Mouse (Mus musculus): Measurements from ENCODE around the gene Gcdh. TPM values are rescaled to one million over a fixed set of nuclear protein-coding genes. Genes with fewer than 3 reads are reported as not detected.

Gene Gcdh
- polyA plus RNA-seq, 1 experiment from 2014 or later: 31.8 TPM

- Histone ChIP-seq H3K4me3 (ENCODE audit: low read depth, low read length) (peak within 1 kb of the TSS; percentile 31), H3K36me3 (ENCODE audit: control insufficient read depth, insufficient read depth, low read length) (peaks cover 16% of the 10 kb centered on the region), H3K4me2 (peak within 1 kb of the TSS; percentile 71), H3K9ac (ENCODE audit: low read length) (peak within 1 kb of the TSS; percentile 66), H3K27ac (ENCODE audit: low read depth, low read length) (no peak within 1 kb of the TSS), H3K9me3 (ENCODE audit: control insufficient read depth, low read length) (no peaks in the 10 kb centered on the region), H3K27me3 (ENCODE audit: control insufficient read depth, insufficient read depth, low read length) (peaks cover 8% of the 10 kb centered on the region), H3K4me1 (ENCODE audit: control insufficient read depth, insufficient read depth, low read length) (peaks cover 6% of the 10 kb centered on the region; the same call in 1 of the 2 replicates)
- 19% methylated on average over 42 of the region's 46 CpGs for WGBS
- peak; percentile 73 for ATAC-seq (ENCODE audit: low FRiP score)
- peak; percentile 95 for DNase-seq (ENCODE audit: low spot score, missing footprints)
Measured at GRCm38 (mm10) chr8:84871376-84872308, 22.1 kb downstream of the Gcdh start, which contains the start of gene Syce2. TSS of gene Syce2 (plus strand) at chr8:84872111.

GRCm38 (mm10) chr8:84856864-84857441, 36.8 kb downstream of the Gcdh start, which contains the start of gene Farsa:
TSS of gene Farsa (plus strand) at chr8:84856989.
- H3K9ac ChIP-seq (ENCODE audit: low read length): peak within 1 kb of the TSS; percentile 86
- H3K4me1 ChIP-seq (ENCODE audit: control insufficient read depth, insufficient read depth, low read length): peaks cover 11% of the 10 kb centered on the region
- H3K27me3 ChIP-seq (ENCODE audit: control insufficient read depth, insufficient read depth, low read length): no peaks in the 10 kb centered on the region
- peaks cover 8% of the 10 kb centered on the region; the same call in 1 of the 2 replicates for H3K36me3 ChIP-seq (ENCODE audit: control insufficient read depth, insufficient read depth, low read length)
- under 1% methylated on average over 39 of the region's 39 CpGs for WGBS
- H3K4me2 ChIP-seq: peak within 1 kb of the TSS; percentile 94
- H3K4me3 ChIP-seq (ENCODE audit: low read depth, low read length): peak within 1 kb of the TSS; percentile 93
- no peaks in the 10 kb centered on the region for H3K9me3 ChIP-seq (ENCODE audit: control insufficient read depth, low read length)
- ATAC-seq (ENCODE audit: low FRiP score) (peak; percentile 92), DNase-seq (ENCODE audit: low spot score, missing footprints) (peak; percentile 99)
- H3K27ac ChIP-seq (ENCODE audit: low read depth, low read length): no peak within 1 kb of the TSS; the same call in 1 of the 2 replicates

- H3K9ac ChIP-seq (ENCODE audit: low read length): no peak overlapping the region
- peak; percentile 52 for ATAC-seq (ENCODE audit: low FRiP score)
- WGBS: 87% methylated on average over 3 of the region's 3 CpGs
- H3K9me3 ChIP-seq (ENCODE audit: control insufficient read depth, low read length): no peaks in the 10 kb centered on the region
- DNase-seq (ENCODE audit: low spot score, missing footprints): no peak
- H3K4me1 ChIP-seq (ENCODE audit: control insufficient read depth, insufficient read depth, low read length): peaks cover 11% of the 10 kb centered on the region
- H3K4me3 ChIP-seq (ENCODE audit: low read depth, low read length): no peak overlapping the region; the same call in 1 of the 2 replicates
- peak overlapping the region; percentile 94; the same call in 1 of the 2 replicates for H3K4me2 ChIP-seq
- no peak overlapping the region for H3K27ac ChIP-seq (ENCODE audit: low read depth, low read length)
- no peaks in the 10 kb centered on the region for H3K27me3 ChIP-seq (ENCODE audit: control insufficient read depth, insufficient read depth, low read length)
- H3K36me3 ChIP-seq (ENCODE audit: control insufficient read depth, insufficient read depth, low read length): peaks cover 6% of the 10 kb centered on the region; the same call in 1 of the 2 replicates
Measured at GRCm38 (mm10) chr8:84856434-84856833, 37.3 kb downstream of the Gcdh start.

GRCm38 (mm10) chr8:84847684-84848435, 45.9 kb downstream of the Gcdh start:
- Histone ChIP-seq H3K4me1 (ENCODE audit: control insufficient read depth, insufficient read depth, low read length) (peaks cover 18% of the 10 kb centered on the region), H3K27me3 (ENCODE audit: control insufficient read depth, insufficient read depth, low read length) (no peaks in the 10 kb centered on the region), H3K27ac (ENCODE audit: low read depth, low read length) (0 out of 2 replicates have a peak overlapping the region, but pooled peaks have one; percentile 21), H3K4me3 (ENCODE audit: low read depth, low read length) (peak overlapping the region; percentile 97), H3K9ac (ENCODE audit: low read length) (peak overlapping the region; percentile 72), H3K9me3 (ENCODE audit: control insufficient read depth, low read length) (no peaks in the 10 kb centered on the region), H3K36me3 (ENCODE audit: control insufficient read depth, insufficient read depth, low read length) (peaks cover 20% of the 10 kb centered on the region), H3K4me2 (peak overlapping the region; percentile 65)
- 61% methylated on average over 6 of the region's 6 CpGs for WGBS
- DNase-seq (ENCODE audit: low spot score, missing footprints): no peak
- ATAC-seq (ENCODE audit: low FRiP score): no peak

GRCm38 (mm10) chr8:84846722-84847572, 46.8 kb downstream of the Gcdh start, which contains the start of gene Calr:
TSS of gene Calr (minus strand) at chr8:84846934.
- H3K4me1 ChIP-seq (ENCODE audit: control insufficient read depth, insufficient read depth, low read length): peaks cover 18% of the 10 kb centered on the region
- H3K9me3 ChIP-seq (ENCODE audit: control insufficient read depth, low read length): no peaks in the 10 kb centered on the region
- peak within 1 kb of the TSS; percentile 77 for H3K27ac ChIP-seq (ENCODE audit: low read depth, low read length)
- H3K4me3 ChIP-seq (ENCODE audit: low read depth, low read length): peak within 1 kb of the TSS; percentile 97
- H3K9ac ChIP-seq (ENCODE audit: low read length): peak within 1 kb of the TSS; percentile 98
- DNase-seq (ENCODE audit: low spot score, missing footprints): peak; percentile 100
- H3K4me2 ChIP-seq: peak within 1 kb of the TSS; percentile 78
- ATAC-seq (ENCODE audit: low FRiP score): peak; percentile 99
- peaks cover 27% of the 10 kb centered on the region for H3K36me3 ChIP-seq (ENCODE audit: control insufficient read depth, insufficient read depth, low read length)
- H3K27me3 ChIP-seq (ENCODE audit: control insufficient read depth, insufficient read depth, low read length): no peaks in the 10 kb centered on the region
- 1% methylated on average over 55 of the region's 55 CpGs for WGBS

GRCm38 (mm10) chr8:84846094-84846721, 47.5 kb downstream of the Gcdh start:
- Histone ChIP-seq H3K27ac (ENCODE audit: low read depth, low read length) (peak overlapping the region; percentile 77), H3K4me3 (ENCODE audit: low read depth, low read length) (peak overlapping the region; percentile 97), H3K27me3 (ENCODE audit: control insufficient read depth, insufficient read depth, low read length) (no peaks in the 10 kb centered on the region), H3K4me1 (ENCODE audit: control insufficient read depth, insufficient read depth, low read length) (peaks cover 18% of the 10 kb centered on the region), H3K9ac (ENCODE audit: low read length) (peak overlapping the region; percentile 98), H3K36me3 (ENCODE audit: control insufficient read depth, insufficient read depth, low read length) (peaks cover 31% of the 10 kb centered on the region), H3K4me2 (peak overlapping the region; percentile 78), H3K9me3 (ENCODE audit: control insufficient read depth, low read length) (no peaks in the 10 kb centered on the region)
- DNase-seq (ENCODE audit: low spot score, missing footprints): no peak
- ATAC-seq (ENCODE audit: low FRiP score): no peak; the same call in 1 of the 2 replicates
- WGBS: 2% methylated on average over 30 of the region's 30 CpGs

- Histone ChIP-seq H3K4me1 (ENCODE audit: control insufficient read depth, insufficient read depth, low read length) (peaks cover 18% of the 10 kb centered on the region), H3K9me3 (ENCODE audit: control insufficient read depth, low read length) (no peaks in the 10 kb centered on the region), H3K27ac (ENCODE audit: low read depth, low read length) (peak overlapping the region; percentile 3; the same call in 1 of the 2 replicates), H3K9ac (ENCODE audit: low read length) (peak overlapping the region; percentile 98), H3K27me3 (ENCODE audit: control insufficient read depth, insufficient read depth, low read length) (no peaks in the 10 kb centered on the region), H3K4me3 (ENCODE audit: low read depth, low read length) (peak overlapping the region; percentile 97), H3K36me3 (ENCODE audit: control insufficient read depth, insufficient read depth, low read length) (peaks cover 31% of the 10 kb centered on the region), H3K4me2 (peak overlapping the region; percentile 78)
- WGBS: 22% methylated on average over 12 of the region's 12 CpGs
- peak; percentile 89 for DNase-seq (ENCODE audit: low spot score, missing footprints)
- no peak for ATAC-seq (ENCODE audit: low FRiP score)
Measured at GRCm38 (mm10) chr8:84845355-84846093, 48.2 kb downstream of the Gcdh start.
